Mouse (Mus musculus) midbrain, embryonic 10.5 days (tissue): ENCODE measurements around the gene Oxtr. TPM values are rescaled to one million over a fixed set of nuclear protein-coding genes. Genes with fewer than 3 reads are reported as not detected.

ENCODE experiments used
- DNase-seq: peaks from one replicate; pipeline ENCODE4 v3.0.0-alpha.2; 2017; ENCODE audit warnings: low spot score
- H3K27ac ChIP-seq: fragments of 300-500 bp; sonication (generic); replicated peaks from 2 replicates; pipeline ENCODE4 v1.5.1; 2016; ENCODE audit warnings: mild to moderate bottlenecking
- H3K27me3 ChIP-seq: fragments of 300-500 bp; sonication (generic); 2 replicates; pipeline ENCODE4 v1.6.1; 2016; ENCODE audit warnings: low read depth, mild to moderate bottlenecking; ENCODE audit not compliant: poor library complexity, severe bottlenecking
- H3K36me3 ChIP-seq: fragments of 300-500 bp; sonication (generic); 2 replicates; pipeline ENCODE4 v1.6.1; 2016; ENCODE audit warnings: mild to moderate bottlenecking, moderate library complexity
- H3K4me1 ChIP-seq: fragments of 300-500 bp; sonication (generic); 2 replicates; pipeline ENCODE4 v1.6.1; 2016
- H3K4me3 ChIP-seq: fragments of 300-500 bp; sonication (generic); 2 replicates; pipeline ENCODE4 v1.5.1; 2016; ENCODE audit warnings: mild to moderate bottlenecking, moderate library complexity
- H3K9me3 ChIP-seq: fragments of 300-500 bp; sonication (generic); replicated peaks from 2 replicates; pipeline ENCODE4 v1.6.1; 2016; ENCODE audit warnings: mild to moderate bottlenecking
- WGBS: fragments of 180-500 bp; shearing (Covaris S2); methylation state at CpG from one replicate; pipeline ENCODE4 v1.1.7; 2016; 5-methylcytosine and 5-hydroxymethylcytosine counted together
- polyA plus RNA-seq: library from polyadenylated mRNA; unstranded; fragments of >200 nt; fragmentation: Nextera tagmentation; extraction: Ambion mirVana; gene quantifications from 2 replicates; pipeline ENCODE4 v1.2.1, GENCODE M21; 2016

The Oxtr gene
- polyA plus RNA-seq, 1 experiment from 2014 or later, result 0.20 TPM

- DNase-seq, result no peak
- 89% methylated on average over 4 of the region's 4 CpGs for WGBS
- Histone ChIP-seq H3K4me1 (peaks cover 3% of the 10 kb centered on the region; the same call in 1 of the 2 replicates), H3K36me3 (no peaks in the 10 kb centered on the region), H3K4me3 (no peak overlapping the region), H3K9me3 (no peaks in the 10 kb centered on the region), H3K27ac (no peak overlapping the region), H3K27me3 (no peaks in the 10 kb centered on the region)
Observed at GRCm38 (mm10) chr6:112471644-112472043, 18.1 kb downstream of the Oxtr start.

GRCm38 (mm10) chr6:112466001-112466400 is 23.7 kb downstream of the Oxtr start:
- no peaks in the 10 kb centered on the region for H3K9me3 ChIP-seq
- no peak overlapping the region for H3K4me3 ChIP-seq
- H3K27ac ChIP-seq, result no peak overlapping the region
- H3K36me3 ChIP-seq, result no peaks in the 10 kb centered on the region
- no peak for DNase-seq
- peaks cover 3% of the 10 kb centered on the region; the same call in 1 of the 2 replicates for H3K4me1 ChIP-seq
- H3K27me3 ChIP-seq, result no peaks in the 10 kb centered on the region

GRCm38 (mm10) chr6:112465441-112465840 is 24.3 kb downstream of the Oxtr start:
- Histone ChIP-seq H3K27ac (no peak overlapping the region), H3K4me1 (peaks cover 3% of the 10 kb centered on the region; the same call in 1 of the 2 replicates), H3K36me3 (no peaks in the 10 kb centered on the region), H3K4me3 (no peak overlapping the region), H3K27me3 (no peaks in the 10 kb centered on the region), H3K9me3 (no peaks in the 10 kb centered on the region)
- DNase-seq, result no peak
- WGBS, result 81% methylated on average over 3 of the region's 3 CpGs

- 83% methylated on average over 6 of the region's 6 CpGs for WGBS
- H3K27ac ChIP-seq, result no peak overlapping the region
- no peak overlapping the region for H3K4me3 ChIP-seq
- no peaks in the 10 kb centered on the region for H3K4me1 ChIP-seq
- H3K36me3 ChIP-seq, result no peaks in the 10 kb centered on the region
- no peaks in the 10 kb centered on the region for H3K9me3 ChIP-seq
- DNase-seq, result no peak
- H3K27me3 ChIP-seq, result no peaks in the 10 kb centered on the region
Observed at GRCm38 (mm10) chr6:112463331-112463730, 26.4 kb downstream of the Oxtr start.

GRCm38 (mm10) chr6:112461459-112461858 is 28.3 kb downstream of the Oxtr start:
- no peaks in the 10 kb centered on the region for H3K9me3 ChIP-seq
- H3K36me3 ChIP-seq, result no peaks in the 10 kb centered on the region
- no peak overlapping the region for H3K4me3 ChIP-seq
- 95% methylated on average over 5 of the region's 5 CpGs for WGBS
- no peak overlapping the region for H3K27ac ChIP-seq
- no peaks in the 10 kb centered on the region for H3K4me1 ChIP-seq
- no peaks in the 10 kb centered on the region for H3K27me3 ChIP-seq
- no peak for DNase-seq

- no peak for DNase-seq
- H3K36me3 ChIP-seq, result no peaks in the 10 kb centered on the region
- no peak within 1 kb of the TSS for H3K4me3 ChIP-seq
- H3K4me1 ChIP-seq, result no peaks in the 10 kb centered on the region
- WGBS, result 86% methylated on average over 12 of the region's 12 CpGs
- H3K27ac ChIP-seq, result no peak within 1 kb of the TSS
- no peaks in the 10 kb centered on the region for H3K27me3 ChIP-seq
- no peaks in the 10 kb centered on the region for H3K9me3 ChIP-seq
Observed at GRCm38 (mm10) chr6:112459341-112459749, 30.4 kb downstream of the Oxtr start, which contains the start of gene Cav3. Gene Cav3 (plus strand): TSS chr6:112459505.

GRCm38 (mm10) chr6:112445675-112446074 is 44.1 kb downstream of the Oxtr start:
- no peak for DNase-seq
- Histone ChIP-seq H3K9me3 (no peaks in the 10 kb centered on the region), H3K4me3 (no peak overlapping the region), H3K36me3 (no peaks in the 10 kb centered on the region), H3K4me1 (no peaks in the 10 kb centered on the region), H3K27ac (no peak overlapping the region), H3K27me3 (no peaks in the 10 kb centered on the region)
- 89% methylated on average over 3 of the region's 3 CpGs for WGBS

GRCm38 (mm10) chr6:112426018-112426732 is 63.6 kb downstream of the Oxtr start:
- Histone ChIP-seq H3K4me3 (no peak overlapping the region), H3K4me1 (no peaks in the 10 kb centered on the region), H3K36me3 (no peaks in the 10 kb centered on the region), H3K9me3 (peaks cover 9% of the 10 kb centered on the region), H3K27me3 (no peaks in the 10 kb centered on the region), H3K27ac (no peak overlapping the region)
- WGBS, result 82% methylated on average over 6 of the region's 6 CpGs
- no peak for DNase-seq

- Histone ChIP-seq H3K27ac (no peak overlapping the region), H3K9me3 (peaks cover 9% of the 10 kb centered on the region), H3K36me3 (no peaks in the 10 kb centered on the region), H3K27me3 (no peaks in the 10 kb centered on the region), H3K4me3 (no peak overlapping the region), H3K4me1 (no peaks in the 10 kb centered on the region)
- no peak for DNase-seq
- WGBS, result 88% methylated on average over 8 of the region's 8 CpGs
Observed at GRCm38 (mm10) chr6:112423746-112424501, 65.8 kb downstream of the Oxtr start.

Other genes starting within 250 kb of the Oxtr start
- 0.95 and 1.8 TPM in 2 replicates for gene Lmcd1, start 216.2 kb downstream of the Oxtr start, polyA plus RNA-seq
- 0.25 and 0.35 TPM in 2 replicates for gene Ssu2, start 101.9 kb downstream of the Oxtr start, polyA plus RNA-seq
- gene Cav3, start 30.4 kb downstream of the Oxtr start, polyA plus RNA-seq, result not detected in 2 replicates
- 50.0 and 54.2 TPM in 2 replicates for gene Rad18, start 206.7 kb upstream of the Oxtr start, polyA plus RNA-seq